Mouse (Mus musculus) stomach, postnatal 0 days (tissue): ENCODE measurements at regions not wholly inside any gene's neighbourhood (a gene's known extent, or its start where the extent isn't known, plus 50 kb on each side); places are given as distances from the start of the nearest gene placed in this dataset.

ENCODE experiments used
- CTCF ChIP-seq: IDR thresholded peaks from 2 replicates; pipeline ENCODE4 v1.5.1; 2016; ENCODE audit warnings: antibody characterized with exemption, low read depth, mild to moderate bottlenecking, moderate library complexity
- EP300 ChIP-seq: optimal IDR thresholded peaks from 2 replicates; pipeline ENCODE3; 2016; ENCODE audit warnings: antibody characterized with exemption

DNA sequence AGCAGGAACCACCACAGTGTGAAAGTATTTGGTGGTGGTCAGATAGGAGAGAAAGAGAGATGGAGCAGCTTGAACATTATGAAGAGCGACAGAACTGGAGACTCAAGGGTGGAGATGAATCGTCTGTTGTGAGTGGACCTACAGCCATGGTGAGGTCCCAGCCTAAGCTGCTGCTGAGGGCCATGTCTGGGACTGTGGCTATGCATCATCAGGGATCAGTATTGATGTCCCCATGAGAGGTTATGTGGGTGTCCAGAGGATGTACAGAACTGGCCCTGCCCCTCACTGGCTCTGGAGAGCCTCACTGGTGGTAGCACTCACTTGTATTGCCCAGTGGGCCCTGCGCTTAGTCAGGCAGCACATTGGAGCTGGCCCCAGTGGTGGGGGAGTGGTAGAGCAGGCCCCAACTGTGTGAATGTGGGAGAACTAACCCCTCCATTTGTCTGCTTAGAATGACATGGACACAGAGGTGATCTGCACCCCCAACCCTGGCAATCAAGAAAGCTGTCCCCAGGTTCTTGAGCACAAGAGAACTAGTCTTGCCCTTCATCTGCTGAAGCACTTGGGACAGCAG lies 64.5 kb upstream of the Otogl start:
- TF ChIP-seq EP300 (no peak), CTCF (no peak)
